In the genomic region with DNA sequence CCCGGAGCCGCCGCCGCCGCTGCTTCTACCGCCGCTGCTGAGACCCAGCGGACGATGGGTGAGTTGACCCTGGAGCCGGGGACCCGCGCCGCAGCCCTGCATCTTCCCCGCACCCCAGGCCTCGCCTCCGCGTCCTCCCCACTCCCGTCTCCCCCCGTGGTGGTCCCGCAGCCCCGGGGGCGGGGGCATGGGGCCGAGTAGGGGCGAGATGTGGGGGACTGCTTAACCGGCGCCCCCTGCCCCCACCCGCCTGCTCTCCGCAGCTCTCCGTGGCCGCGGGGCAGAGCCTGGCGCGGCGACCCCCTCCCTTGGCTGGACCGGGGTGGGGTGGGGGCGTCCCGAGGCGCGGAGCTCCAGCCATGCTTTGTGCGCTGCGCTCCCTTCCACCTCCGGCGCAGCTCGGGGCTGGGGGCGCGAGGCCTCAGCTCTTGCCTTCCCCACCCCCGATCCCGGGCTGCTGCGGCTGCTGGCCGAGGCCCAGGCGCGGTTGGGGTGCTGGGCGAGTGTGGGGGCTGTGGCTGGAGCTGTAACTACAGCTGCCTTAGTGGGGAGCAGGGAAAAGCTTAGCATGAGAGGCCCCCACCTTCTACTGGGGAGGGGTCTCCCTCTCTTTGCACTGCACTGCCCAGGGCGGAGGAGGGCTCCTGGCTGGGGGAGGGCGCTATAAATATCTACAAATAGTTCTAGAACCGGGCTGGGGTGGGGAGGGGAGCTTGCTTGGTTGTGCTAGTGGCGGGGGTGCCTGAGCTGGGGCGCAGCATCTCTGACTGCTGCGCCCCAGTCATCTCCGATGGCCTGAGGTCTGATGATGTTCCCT, we compare ENCODE assay signal across 8 mouse cellular contexts. TPM values are rescaled to one million over a fixed set of nuclear protein-coding genes. Genes with fewer than 3 reads are reported as not detected.
DNase-seq lines count a peak whose midpoint lies in the region; ATAC-seq and TF ChIP-seq lines count a peak whose summit lies in the region.

No protein-coding gene starts in this region.

- H3K9me3 ChIP-seq in kidney, embryonic 14.5 days (ENCODE audit: control insufficient read depth, low read length): no peaks in the 10 kb centered on the region
- no peaks in the 10 kb centered on the region for H3K9me3 ChIP-seq in embryonic facial prominence, embryonic 10.5 days
- no peaks in the 10 kb centered on the region for H3K9me3 ChIP-seq in intestine, embryonic 16.5 days (ENCODE audit: control insufficient read depth, low read length)
- no peaks in the 10 kb centered on the region for H3K9me3 ChIP-seq in liver, postnatal 0 days (ENCODE audit: low read length)
- no peaks in the 10 kb centered on the region for H3K9me3 ChIP-seq in stomach, embryonic 16.5 days (replicated peaks; ENCODE audit: control insufficient read depth, low read length)

- H3K36me3 ChIP-seq in kidney, embryonic 14.5 days (ENCODE audit: control insufficient read depth, insufficient read depth, low read length): no peaks in the 10 kb centered on the region
- H3K36me3 ChIP-seq in embryonic facial prominence, embryonic 10.5 days (replicated peaks): no peaks in the 10 kb centered on the region
- H3K36me3 ChIP-seq in intestine, embryonic 16.5 days (ENCODE audit: control insufficient read depth, insufficient read depth, low read length): no peaks in the 10 kb centered on the region
- no peaks in the 10 kb centered on the region for H3K36me3 ChIP-seq in liver, postnatal 0 days (replicated peaks; ENCODE audit: insufficient read depth, low read length)
- H3K36me3 ChIP-seq in stomach, embryonic 16.5 days (ENCODE audit: control insufficient read depth, insufficient read depth, low read length): no peaks in the 10 kb centered on the region

- in situ Hi-C loops in Patski (cut with MboI; ENCODE audit: low pct_unique_long_range_greater_than_20kb): no loop called here

- no peak for DNase-seq in kidney, postnatal 25 days
- no peak for DNase-seq in Patski (ENCODE audit: low read depth, low spot score)
- peak; percentile 71 for DNase-seq in embryonic facial prominence, embryonic 10.5 days (ENCODE audit: low spot score)
- no peak for DNase-seq in liver, postnatal 0 days

- peak overlapping the region; percentile 84 for H3K9ac ChIP-seq in kidney, embryonic 14.5 days (ENCODE audit: low read depth, low read length)
- H3K9ac ChIP-seq in intestine, embryonic 16.5 days (ENCODE audit: low read depth, low read length): peak overlapping the region; percentile 91
- H3K9ac ChIP-seq in liver, postnatal 0 days (replicated peaks): peak overlapping the region; percentile 44; the same call in 1 of the 2 replicates
- H3K9ac ChIP-seq in stomach, embryonic 16.5 days (ENCODE audit: low read length): peak overlapping the region; percentile 98

- peak overlapping the region; percentile 86 for H3K4me3 ChIP-seq in kidney, embryonic 14.5 days (ENCODE audit: low read length)
- H3K4me3 ChIP-seq in embryonic facial prominence, embryonic 10.5 days: peak overlapping the region; percentile 77
- peak overlapping the region; percentile 80 for H3K4me3 ChIP-seq in intestine, embryonic 16.5 days (ENCODE audit: low read length)
- H3K4me3 ChIP-seq in liver, postnatal 0 days (ENCODE audit: low read depth, low read length): peak overlapping the region; percentile 55
- peak overlapping the region; percentile 86 for H3K4me3 ChIP-seq in stomach, embryonic 16.5 days (replicated peaks; ENCODE audit: low read length)

- peak; percentile 36; the same call in 1 of the 2 replicates for ATAC-seq in kidney, embryonic 14.5 days (ENCODE audit: low FRiP score, low TSS enrichment)
- ATAC-seq in Patski: peak; percentile 24
- peak; percentile 27 for ATAC-seq in intestine, embryonic 16.5 days
- ATAC-seq in liver, postnatal 0 days: no peak
- ATAC-seq in stomach, embryonic 16.5 days (ENCODE audit: insufficient read depth, low FRiP score): peak; percentile 6; the same call in 1 of the 2 replicates
- ATAC-seq in inflammation-experienced regulatory T-cells, adult 6 months: no peak

- POLR2A ChIA-PET in Patski (lab: Charles Lee): interaction anchor here (0.6 to 1.5 kb wide), 4 partner anchors 13 to 120 kb away, joined by 3 to 7 read pairs (median 4); no protein-coding TSS in a partner anchor

- under 1% methylated on average over 25 of the region's 60 CpGs for WGBS in kidney, embryonic 14.5 days
- WGBS in embryonic facial prominence, embryonic 10.5 days: 1% methylated on average over 60 of the region's 60 CpGs
- WGBS in intestine, embryonic 16.5 days: under 1% methylated on average over 48 of the region's 60 CpGs
- 6% methylated on average over 27 of the region's 60 CpGs for WGBS in liver, postnatal 0 days (ENCODE audit: insufficient replicate concordance)
- under 1% methylated on average over 45 of the region's 60 CpGs for whole genome bisulfite sequencing in stomach, embryonic 16.5 days

- H3K4me2 ChIP-seq in kidney, embryonic 14.5 days (replicated peaks; ENCODE audit: low read depth, low read length): peak overlapping the region; percentile 88
- H3K4me2 ChIP-seq in intestine, embryonic 16.5 days (ENCODE audit: low read depth, low read length): peak overlapping the region; percentile 97
- H3K4me2 ChIP-seq in liver, postnatal 0 days (ENCODE audit: low read depth, low read length): peak overlapping the region; percentile 86
- peak overlapping the region; percentile 78 for H3K4me2 ChIP-seq in stomach, embryonic 16.5 days (ENCODE audit: low read depth, low read length)

- H3K27ac ChIP-seq in kidney, embryonic 14.5 days (ENCODE audit: low read depth, low read length): peak overlapping the region; percentile 81
- peak overlapping the region; percentile 94 for H3K27ac ChIP-seq in embryonic facial prominence, embryonic 10.5 days (replicated peaks)
- peak overlapping the region; percentile 65 for H3K27ac ChIP-seq in intestine, embryonic 16.5 days (ENCODE audit: low read length)
- H3K27ac ChIP-seq in liver, postnatal 0 days (ENCODE audit: low read depth): no peak overlapping the region
- H3K27ac ChIP-seq in stomach, embryonic 16.5 days (ENCODE audit: low read length): peak overlapping the region; percentile 91

- no peak for TF ChIP-seq CTCF in Patski (IDR thresholded peaks at IDR 0.05)
- no peak for TF ChIP-seq CTCF in liver, postnatal 0 days (IDR thresholded peaks at IDR 0.05; ENCODE audit: low read depth)

- H3K4me1 ChIP-seq in kidney, embryonic 14.5 days (ENCODE audit: control insufficient read depth, insufficient read depth, low read length): peaks cover 25% of the 10 kb centered on the region
- peaks cover 68% of the 10 kb centered on the region for H3K4me1 ChIP-seq in embryonic facial prominence, embryonic 10.5 days
- H3K4me1 ChIP-seq in intestine, embryonic 16.5 days (ENCODE audit: control insufficient read depth, insufficient read depth, low read length): peaks cover 34% of the 10 kb centered on the region
- peaks cover 2% of the 10 kb centered on the region; the same call in 1 of the 2 replicates for H3K4me1 ChIP-seq in liver, postnatal 0 days (ENCODE audit: insufficient read depth)
- peaks cover 37% of the 10 kb centered on the region for H3K4me1 ChIP-seq in stomach, embryonic 16.5 days (ENCODE audit: control insufficient read depth, insufficient read depth, low read length)

- no peak for TF ChIP-seq EP300 in liver, postnatal 0 days (IDR thresholded peaks at IDR 0.05; ENCODE audit: low read depth)

- CTCF ChIA-PET in Patski (lab: Charles Lee): no interaction called here

- no peaks in the 10 kb centered on the region for H3K27me3 ChIP-seq in kidney, embryonic 14.5 days (ENCODE audit: control insufficient read depth, insufficient read depth, low read length)
- H3K27me3 ChIP-seq in Patski: no peaks in the 10 kb centered on the region
- H3K27me3 ChIP-seq in embryonic facial prominence, embryonic 10.5 days (replicated peaks; ENCODE audit: low read depth, poor library complexity, severe bottlenecking): peaks cover 18% of the 10 kb centered on the region
- H3K27me3 ChIP-seq in intestine, embryonic 16.5 days (replicated peaks; ENCODE audit: control insufficient read depth, insufficient read depth, low read length): no peaks in the 10 kb centered on the region
- H3K27me3 ChIP-seq in liver, postnatal 0 days (ENCODE audit: insufficient read depth, low read length): peaks cover 46% of the 10 kb centered on the region
- no peaks in the 10 kb centered on the region for H3K27me3 ChIP-seq in stomach, embryonic 16.5 days (ENCODE audit: control insufficient read depth, insufficient read depth, low read length)

RNA-seq across cellular contexts. Expression of gene Mgat3, which starts 0.5 kb away (rescaled TPM):
- 3.6 and 6.1 TPM in 2 replicates for polyA plus RNA-seq in kidney, embryonic 14.5 days (2014; fragmentation: Nextera tagmentation; extraction: Ambion mirVana)
- polyA plus RNA-seq in Patski (2021): 41.0 TPM
- 6.3 and 7.6 TPM in 2 replicates for polyA plus RNA-seq in embryonic facial prominence, embryonic 10.5 days (2016; fragmentation: Nextera tagmentation; extraction: Ambion mirVana)
- 14.8 and 19.7 TPM in 2 replicates for polyA plus RNA-seq in intestine, embryonic 16.5 days (2015; fragmentation: Nextera tagmentation; extraction: Ambion mirVana)
- 0.12 and 0.14 TPM in 2 replicates for polyA plus RNA-seq in liver, postnatal 0 days (2015; fragmentation: Nextera tagmentation; extraction: Ambion mirVana)
- 8.7 and 10.5 TPM in 2 replicates for polyA plus RNA-seq in stomach, embryonic 16.5 days (2015; fragmentation: Nextera tagmentation; extraction: Ambion mirVana)
- not detected for polyA plus RNA-seq in inflammation-experienced regulatory T-cells, adult 6 months (2017; shearing (Covaris generic))

RNA-seq across cellular contexts. Expression of gene Tab1, which starts 41.1 kb away (rescaled TPM):
- 25.3 and 35.2 TPM in 2 replicates for polyA plus RNA-seq in kidney, embryonic 14.5 days (2014; fragmentation: Nextera tagmentation; extraction: Ambion mirVana)
- polyA plus RNA-seq in Patski (2021): 32.3 TPM
- polyA plus RNA-seq in embryonic facial prominence, embryonic 10.5 days (2016; fragmentation: Nextera tagmentation; extraction: Ambion mirVana): 43.3 and 45.3 TPM in 2 replicates
- polyA plus RNA-seq in intestine, embryonic 16.5 days (2015; fragmentation: Nextera tagmentation; extraction: Ambion mirVana): 28.2 and 29.6 TPM in 2 replicates
- 7.0 and 7.5 TPM in 2 replicates for polyA plus RNA-seq in liver, postnatal 0 days (2015; fragmentation: Nextera tagmentation; extraction: Ambion mirVana)
- 29.3 and 35.6 TPM in 2 replicates for polyA plus RNA-seq in stomach, embryonic 16.5 days (2015; fragmentation: Nextera tagmentation; extraction: Ambion mirVana)
- 10 to 100 TPM; 12.2 to 15.9 (median 12.3) TPM for polyA plus RNA-seq in inflammation-experienced regulatory T-cells, adult 6 months (2017; shearing (Covaris generic))

RNA-seq across cellular contexts. Expression of gene Mief1, which starts 59.8 kb away (rescaled TPM):
- 20.4 and 37.0 TPM in 2 replicates for polyA plus RNA-seq in kidney, embryonic 14.5 days (2014; fragmentation: Nextera tagmentation; extraction: Ambion mirVana)
- polyA plus RNA-seq in Patski (2021): 18.4 TPM
- 44.4 and 44.5 TPM in 2 replicates for polyA plus RNA-seq in embryonic facial prominence, embryonic 10.5 days (2016; fragmentation: Nextera tagmentation; extraction: Ambion mirVana)
- polyA plus RNA-seq in intestine, embryonic 16.5 days (2015; fragmentation: Nextera tagmentation; extraction: Ambion mirVana): 26.0 and 29.1 TPM in 2 replicates
- polyA plus RNA-seq in liver, postnatal 0 days (2015; fragmentation: Nextera tagmentation; extraction: Ambion mirVana): 8.5 and 8.6 TPM in 2 replicates
- 29.3 and 30.4 TPM in 2 replicates for polyA plus RNA-seq in stomach, embryonic 16.5 days (2015; fragmentation: Nextera tagmentation; extraction: Ambion mirVana)
- polyA plus RNA-seq in inflammation-experienced regulatory T-cells, adult 6 months (2017; shearing (Covaris generic)): 10 to 100 TPM; 29.1 to 39.4 (median 34.2) TPM

Comparison
In these comparisons a context has a peak if more than half of its experiments do, and no peak if none do; other contexts are left out.
1. ATAC-seq: peak in kidney, embryonic 14.5 days (single experiment), Patski (single experiment), intestine, embryonic 16.5 days (single experiment) and stomach, embryonic 16.5 days (single experiment); none in liver, postnatal 0 days (single experiment) and inflammation-experienced regulatory T-cells, adult 6 months (single experiment).
2. H3K9ac ChIP-seq: peak in every context shown above with its lines; median percentile 98 in stomach, embryonic 16.5 days; 91 in intestine, embryonic 16.5 days; 84 in kidney, embryonic 14.5 days; 44 in liver, postnatal 0 days.
3. Peak in every context shown above with its lines, with median percentiles within 50 percentile points of each other: H3K4me2 ChIP-seq and H3K4me3 ChIP-seq.